Mouse (Mus musculus): ENCODE measurements around the gene Ssh2. TPM values are rescaled to one million over a fixed set of nuclear protein-coding genes. Genes with fewer than 3 reads are reported as not detected.

The Ssh2 gene
- polyA plus RNA-seq, 2 experiments: 7.7 to 10.0 TPM

DNA sequence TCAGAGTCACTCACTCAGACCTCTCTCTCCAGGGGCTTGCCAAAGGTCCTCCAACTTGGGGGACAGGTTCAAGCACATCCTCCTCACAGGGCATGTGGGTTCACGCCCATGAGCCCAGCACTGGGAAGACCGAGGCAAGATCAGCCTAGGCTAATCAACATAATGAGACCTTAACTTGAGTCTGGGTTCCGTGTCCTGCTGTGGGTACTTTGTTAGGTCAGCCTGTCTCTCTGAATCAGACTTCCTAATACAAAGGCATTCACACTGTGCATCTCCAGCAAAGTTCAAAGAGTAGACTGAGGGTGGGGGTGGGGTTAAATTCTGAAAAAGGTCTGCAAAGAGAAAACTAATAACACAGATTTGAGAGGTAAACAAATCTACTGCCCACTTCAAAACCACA is 249.0 kb downstream of the Ssh2 start:
- no peak for TF ChIP-seq POLR2A (IDR thresholded peaks at IDR 0.05; ENCODE audit: borderline replicate concordance, extremely low read depth, insufficient read depth, insufficient read length)
- no peaks in the 10 kb centered on the region for H3K9me3 ChIP-seq (ENCODE audit: control insufficient read depth, low read length)
- peaks cover 67% of the 10 kb centered on the region for H3K27me3 ChIP-seq (ENCODE audit: control insufficient read depth, insufficient read depth, low read length)
- DNase-seq (ENCODE audit: low spot score): no peak
- no peak for ATAC-seq (ENCODE audit: low FRiP score, low read depth)
- no peak overlapping the region for H3K9ac ChIP-seq (ENCODE audit: low read depth, low read length, severe bottlenecking)
- H3K36me3 ChIP-seq (ENCODE audit: control insufficient read depth, insufficient read depth, low read length): no peaks in the 10 kb centered on the region
- H3K4me1 ChIP-seq (ENCODE audit: control insufficient read depth, insufficient read depth, low read length): peaks cover 9% of the 10 kb centered on the region; the same call in 1 of the 2 replicates
- H3K27ac ChIP-seq (replicated peaks; ENCODE audit: low read depth, low read length): no peak overlapping the region
- H3K4me2 ChIP-seq (replicated peaks; ENCODE audit: low read depth, low read length, severe bottlenecking): no peak overlapping the region
- H3K4me3 ChIP-seq (replicated peaks; ENCODE audit: low read length): no peak overlapping the region
- 63% methylated on average over 3 of the region's 3 CpGs for WGBS

DNA sequence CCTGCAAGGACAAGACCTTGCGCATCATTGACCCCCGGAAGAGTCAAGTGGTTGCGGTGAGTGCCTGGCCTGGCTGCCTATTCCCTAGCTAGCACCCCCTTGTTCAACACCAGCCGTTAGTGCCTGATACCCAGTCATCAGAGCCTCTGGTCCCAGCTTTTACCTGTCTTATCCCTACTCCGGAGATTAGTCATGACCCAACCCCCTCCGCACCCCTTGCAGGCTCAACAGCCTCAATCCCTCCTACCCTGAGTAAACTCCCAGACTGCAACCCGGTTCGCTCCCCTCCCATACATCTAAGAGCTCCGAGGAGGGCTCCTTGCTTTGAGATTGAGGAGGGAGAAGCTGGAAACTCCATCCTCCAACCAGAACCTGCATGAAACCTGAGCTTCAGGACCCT is 250.5 kb downstream of the Ssh2 start:
- H3K36me3 ChIP-seq (ENCODE audit: control insufficient read depth, insufficient read depth, low read length): peaks cover 7% of the 10 kb centered on the region
- ATAC-seq (ENCODE audit: low FRiP score, low read depth) (no peak), DNase-seq (ENCODE audit: low spot score) (no peak)
- H3K4me2 ChIP-seq (replicated peaks; ENCODE audit: low read depth, low read length, severe bottlenecking): no peak overlapping the region
- no peak overlapping the region for H3K27ac ChIP-seq (replicated peaks; ENCODE audit: low read depth, low read length)
- peaks cover 9% of the 10 kb centered on the region; the same call in 1 of the 2 replicates for H3K4me1 ChIP-seq (ENCODE audit: control insufficient read depth, insufficient read depth, low read length)
- H3K27me3 ChIP-seq (ENCODE audit: control insufficient read depth, insufficient read depth, low read length): peaks cover 54% of the 10 kb centered on the region
- no peak overlapping the region for H3K9ac ChIP-seq (ENCODE audit: low read depth, low read length, severe bottlenecking)
- H3K9me3 ChIP-seq (ENCODE audit: control insufficient read depth, low read length): no peaks in the 10 kb centered on the region
- TF ChIP-seq POLR2A (IDR thresholded peaks at IDR 0.05; ENCODE audit: borderline replicate concordance, extremely low read depth, insufficient read depth, insufficient read length): no peak
- peak overlapping the region; percentile 8; the same call in 1 of the 2 replicates for H3K4me3 ChIP-seq (replicated peaks; ENCODE audit: low read length)
- WGBS: 34% methylated on average over 9 of the region's 9 CpGs

GRCm38 (mm10) chr11:77467157-77467556 is 251.1 kb downstream of the Ssh2 start:
- TF ChIP-seq POLR2A (IDR thresholded peaks at IDR 0.05; ENCODE audit: borderline replicate concordance, extremely low read depth, insufficient read depth, insufficient read length): no peak
- no peak overlapping the region for H3K27ac ChIP-seq (replicated peaks; ENCODE audit: low read depth, low read length)
- ATAC-seq (ENCODE audit: low FRiP score, low read depth) (no peak), DNase-seq (ENCODE audit: low spot score) (no peak)
- H3K36me3 ChIP-seq (ENCODE audit: control insufficient read depth, insufficient read depth, low read length): peaks cover 13% of the 10 kb centered on the region
- H3K4me3 ChIP-seq (replicated peaks; ENCODE audit: low read length): peak overlapping the region; percentile 8; the same call in 1 of the 2 replicates
- 11% methylated on average over 10 of the region's 25 CpGs for WGBS
- no peak overlapping the region; the same call in 1 of the 2 replicates for H3K9ac ChIP-seq (ENCODE audit: low read depth, low read length, severe bottlenecking)
- H3K27me3 ChIP-seq (ENCODE audit: control insufficient read depth, insufficient read depth, low read length): peaks cover 48% of the 10 kb centered on the region
- peaks cover 6% of the 10 kb centered on the region; the same call in 1 of the 2 replicates for H3K4me1 ChIP-seq (ENCODE audit: control insufficient read depth, insufficient read depth, low read length)
- H3K9me3 ChIP-seq (ENCODE audit: control insufficient read depth, low read length): no peaks in the 10 kb centered on the region
- no peak overlapping the region for H3K4me2 ChIP-seq (replicated peaks; ENCODE audit: low read depth, low read length, severe bottlenecking)

GRCm38 (mm10) chr11:77467784-77468183 is 251.7 kb downstream of the Ssh2 start:
- TF ChIP-seq POLR2A (IDR thresholded peaks at IDR 0.05; ENCODE audit: borderline replicate concordance, extremely low read depth, insufficient read depth, insufficient read length): no peak
- ATAC-seq (ENCODE audit: low FRiP score, low read depth): no peak
- Histone ChIP-seq H3K4me1 (ENCODE audit: control insufficient read depth, insufficient read depth, low read length) (peaks cover 2% of the 10 kb centered on the region; the same call in 1 of the 2 replicates), H3K4me2 (replicated peaks; ENCODE audit: low read depth, low read length, severe bottlenecking) (no peak overlapping the region), H3K27me3 (ENCODE audit: control insufficient read depth, insufficient read depth, low read length) (peaks cover 42% of the 10 kb centered on the region), H3K4me3 (replicated peaks; ENCODE audit: low read length) (no peak overlapping the region), H3K36me3 (ENCODE audit: control insufficient read depth, insufficient read depth, low read length) (peaks cover 20% of the 10 kb centered on the region), H3K9me3 (ENCODE audit: control insufficient read depth, low read length) (no peaks in the 10 kb centered on the region), H3K27ac (replicated peaks; ENCODE audit: low read depth, low read length) (no peak overlapping the region), H3K9ac (ENCODE audit: low read depth, low read length, severe bottlenecking) (no peak overlapping the region)
- no peak for DNase-seq (ENCODE audit: low spot score)
- WGBS: 12% methylated on average over 20 of the region's 20 CpGs

DNA sequence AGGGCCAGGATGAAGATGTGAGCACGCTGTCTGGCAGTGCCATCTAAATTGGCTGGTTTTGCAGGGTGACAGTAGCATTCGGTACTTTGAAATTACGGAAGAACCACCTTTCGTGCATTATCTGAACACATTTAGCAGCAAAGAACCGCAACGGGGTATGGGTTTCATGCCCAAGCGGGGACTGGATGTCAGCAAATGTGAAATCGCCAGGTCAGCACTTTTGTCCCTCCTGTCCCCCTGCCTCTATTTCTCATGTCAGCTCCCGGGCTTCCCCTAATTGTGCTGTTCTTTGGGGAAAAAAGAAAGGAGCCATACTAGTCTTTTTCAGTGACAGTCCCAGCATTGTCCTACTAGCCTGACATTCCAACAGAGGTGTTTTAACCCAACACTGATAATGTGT is 252.3 kb downstream of the Ssh2 start:
- ATAC-seq (ENCODE audit: low FRiP score, low read depth) (no peak), DNase-seq (ENCODE audit: low spot score) (no peak)
- TF ChIP-seq POLR2A (IDR thresholded peaks at IDR 0.05; ENCODE audit: borderline replicate concordance, extremely low read depth, insufficient read depth, insufficient read length): no peak
- H3K9ac ChIP-seq (ENCODE audit: low read depth, low read length, severe bottlenecking): no peak overlapping the region
- H3K27ac ChIP-seq (replicated peaks; ENCODE audit: low read depth, low read length): no peak overlapping the region
- H3K27me3 ChIP-seq (ENCODE audit: control insufficient read depth, insufficient read depth, low read length): peaks cover 36% of the 10 kb centered on the region
- no peak overlapping the region for H3K4me2 ChIP-seq (replicated peaks; ENCODE audit: low read depth, low read length, severe bottlenecking)
- no peaks in the 10 kb centered on the region for H3K9me3 ChIP-seq (ENCODE audit: control insufficient read depth, low read length)
- H3K4me1 ChIP-seq (ENCODE audit: control insufficient read depth, insufficient read depth, low read length): no peaks in the 10 kb centered on the region
- no peak overlapping the region for H3K4me3 ChIP-seq (replicated peaks; ENCODE audit: low read length)
- H3K36me3 ChIP-seq (ENCODE audit: control insufficient read depth, insufficient read depth, low read length): peaks cover 25% of the 10 kb centered on the region
- 84% methylated on average over 9 of the region's 9 CpGs for WGBS

- peaks cover 33% of the 10 kb centered on the region for H3K36me3 ChIP-seq (ENCODE audit: control insufficient read depth, insufficient read depth, low read length)
- DNase-seq (ENCODE audit: low spot score): no peak
These were observed 255.3 kb downstream of the Ssh2 start for GRCm38 (mm10) chr11:77471407-77471806.

More at GRCm38 (mm10) chr11:77471407-77471806, 255.3 kb downstream of the Ssh2 start:
- TF ChIP-seq POLR2A (IDR thresholded peaks at IDR 0.05; ENCODE audit: borderline replicate concordance, extremely low read depth, insufficient read depth, insufficient read length): no peak
- WGBS: 66% methylated on average over 27 of the region's 29 CpGs
- no peak overlapping the region for H3K9ac ChIP-seq (ENCODE audit: low read depth, low read length, severe bottlenecking)
- H3K4me1 ChIP-seq (ENCODE audit: control insufficient read depth, insufficient read depth, low read length): no peaks in the 10 kb centered on the region
- no peak overlapping the region for H3K4me3 ChIP-seq (replicated peaks; ENCODE audit: low read length)
- no peaks in the 10 kb centered on the region for H3K9me3 ChIP-seq (ENCODE audit: control insufficient read depth, low read length)
- ATAC-seq (ENCODE audit: low FRiP score, low read depth): no peak
- H3K27me3 ChIP-seq (ENCODE audit: control insufficient read depth, insufficient read depth, low read length): peaks cover 20% of the 10 kb centered on the region
- no peak overlapping the region for H3K4me2 ChIP-seq (replicated peaks; ENCODE audit: low read depth, low read length, severe bottlenecking)
- H3K27ac ChIP-seq (replicated peaks; ENCODE audit: low read depth, low read length): no peak overlapping the region
